Mouse (Mus musculus): Measurements from ENCODE around the gene Abtb2.

DNA sequence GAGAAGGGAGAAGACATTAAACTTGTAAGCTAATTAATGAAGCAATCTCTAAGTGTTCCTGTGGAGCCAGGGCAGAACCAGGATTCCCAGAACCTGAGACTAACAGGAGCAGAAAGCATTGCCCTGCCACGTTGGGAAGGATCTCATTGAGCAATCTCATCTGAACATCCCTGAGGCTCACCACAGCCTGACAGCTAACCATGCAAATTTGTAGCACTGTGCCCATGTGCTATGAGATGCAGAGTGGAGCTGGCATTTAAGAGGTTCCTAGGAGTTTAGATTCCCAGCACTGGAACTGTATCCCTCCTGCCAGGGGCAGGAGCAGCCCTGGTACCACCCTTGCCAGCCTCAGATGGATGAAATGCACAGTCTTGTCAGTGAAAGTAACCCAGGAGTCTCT lies 95.6 kb downstream of the Abtb2 start:
- TF ChIP-seq ZNF384 (IDR thresholded peaks at IDR 0.05; ENCODE audit: low read depth, low read length) (no peak), HCFC1 (IDR thresholded peaks at IDR 0.05; ENCODE audit: borderline replicate concordance, insufficient read depth, low read length) (no peak), ZC3H11A (IDR thresholded peaks at IDR 0.05; ENCODE audit: borderline replicate concordance, low read depth, low read length) (no peak), CHD2 (IDR thresholded peaks at IDR 0.05; ENCODE audit: low read depth, low read length) (no peak)

Data from ES-E14 (cell line).